Mouse (Mus musculus): ENCODE measurements around the gene Hmx2. TPM values are rescaled to one million over a fixed set of nuclear protein-coding genes. Genes with fewer than 3 reads are reported as not detected.

The Hmx2 gene
- polyA plus RNA-seq, 1 experiment from 2014 or later, result not detected

- ATAC-seq (ENCODE audit: insufficient number of reproducible peaks, insufficient read depth, low FRiP score, low TSS enrichment, low read depth), result peak; percentile 93
- WGBS, result under 1% methylated on average over 45 of the region's 51 CpGs
- peak within 1 kb of the TSS; percentile 90 for H3K27ac ChIP-seq
These were observed 11.6 kb downstream of the Hmx2 start, which contains the start of gene Bub3 for GRCm38 (mm10) chr7:131559986-131560696. TSS of gene Bub3 (plus strand) at chr7:131560222.

GRCm38 (mm10) chr7:131560697-131561042, 12.1 kb downstream of the Hmx2 start:
- peak; percentile 33 for ATAC-seq (ENCODE audit: insufficient number of reproducible peaks, insufficient read depth, low FRiP score, low TSS enrichment, low read depth)
- Histone ChIP-seq H3K9me3 (no peaks in the 10 kb centered on the region), H3K36me3 (peaks cover 30% of the 10 kb centered on the region), H3K4me1 (peaks cover 33% of the 10 kb centered on the region), H3K4me3 (peak overlapping the region; percentile 82), H3K27ac (peak overlapping the region; percentile 90), H3K4me2 (peak overlapping the region; percentile 74), H3K9ac (peak overlapping the region; percentile 87), H3K27me3 (peaks cover 39% of the 10 kb centered on the region)
- WGBS, result under 1% methylated on average over 14 of the region's 14 CpGs

More at GRCm38 (mm10) chr7:131559986-131560696, 11.6 kb downstream of the Hmx2 start, which contains the start of gene Bub3:
- Histone ChIP-seq H3K4me1 (peaks cover 39% of the 10 kb centered on the region), H3K36me3 (peaks cover 30% of the 10 kb centered on the region), H3K9ac (peak within 1 kb of the TSS; percentile 87), H3K4me2 (peak within 1 kb of the TSS; percentile 74), H3K4me3 (peak within 1 kb of the TSS; percentile 82), H3K9me3 (no peaks in the 10 kb centered on the region), H3K27me3 (peaks cover 45% of the 10 kb centered on the region)

GRCm38 (mm10) chr7:131575246-131575645, 26.7 kb downstream of the Hmx2 start:
- Histone ChIP-seq H3K9ac (no peak overlapping the region), H3K4me1 (no peaks in the 10 kb centered on the region), H3K9me3 (no peaks in the 10 kb centered on the region), H3K4me3 (no peak overlapping the region), H3K27ac (no peak overlapping the region), H3K27me3 (no peaks in the 10 kb centered on the region), H3K4me2 (no peak overlapping the region), H3K36me3 (peaks cover 31% of the 10 kb centered on the region)
- 73% methylated on average over 6 of the region's 6 CpGs for WGBS
- no peak for ATAC-seq (ENCODE audit: insufficient number of reproducible peaks, insufficient read depth, low FRiP score, low TSS enrichment, low read depth)

GRCm38 (mm10) chr7:131582178-131582577, 33.6 kb downstream of the Hmx2 start:
- WGBS, result 68% methylated on average over 9 of the region's 9 CpGs
- no peak for ATAC-seq (ENCODE audit: insufficient number of reproducible peaks, insufficient read depth, low FRiP score, low TSS enrichment, low read depth)
- Histone ChIP-seq H3K4me3 (no peak overlapping the region), H3K27me3 (peaks cover 18% of the 10 kb centered on the region; the same call in 1 of the 2 replicates), H3K36me3 (no peaks in the 10 kb centered on the region), H3K4me2 (no peak overlapping the region), H3K27ac (no peak overlapping the region), H3K9ac (no peak overlapping the region), H3K9me3 (no peaks in the 10 kb centered on the region), H3K4me1 (0 out of 2 replicates have a peak, but pooled peaks cover 3% of the 10 kb centered on the region)

- Histone ChIP-seq H3K27me3 (peaks cover 18% of the 10 kb centered on the region; the same call in 1 of the 2 replicates), H3K4me3 (no peak overlapping the region), H3K4me1 (0 out of 2 replicates have a peak, but pooled peaks cover 3% of the 10 kb centered on the region), H3K36me3 (no peaks in the 10 kb centered on the region), H3K4me2 (no peak overlapping the region), H3K27ac (no peak overlapping the region), H3K9me3 (no peaks in the 10 kb centered on the region), H3K9ac (no peak overlapping the region)
- ATAC-seq (ENCODE audit: insufficient number of reproducible peaks, insufficient read depth, low FRiP score, low TSS enrichment, low read depth), result no peak
- WGBS, result 51% methylated on average over 5 of the region's 5 CpGs
These were observed 37.0 kb downstream of the Hmx2 start for GRCm38 (mm10) chr7:131585551-131585950.

- no peaks in the 10 kb centered on the region for H3K9me3 ChIP-seq
- H3K4me1 ChIP-seq, result peaks cover 13% of the 10 kb centered on the region
- H3K4me3 ChIP-seq, result no peak overlapping the region
- H3K9ac ChIP-seq, result peak overlapping the region; percentile 54; the same call in 1 of the 2 replicates
- H3K36me3 ChIP-seq, result no peaks in the 10 kb centered on the region
- no peak for ATAC-seq (ENCODE audit: insufficient number of reproducible peaks, insufficient read depth, low FRiP score, low TSS enrichment, low read depth)
- H3K27ac ChIP-seq, result no peak overlapping the region
- peaks cover 27% of the 10 kb centered on the region for H3K27me3 ChIP-seq
- 12% methylated on average over 12 of the region's 12 CpGs for WGBS
- peak overlapping the region; percentile 36; the same call in 1 of the 2 replicates for H3K4me2 ChIP-seq
These were observed 49.4 kb downstream of the Hmx2 start for GRCm38 (mm10) chr7:131597779-131598482.

- Histone ChIP-seq H3K9me3 (no peaks in the 10 kb centered on the region), H3K4me3 (no peak overlapping the region), H3K4me1 (peaks cover 13% of the 10 kb centered on the region), H3K4me2 (peak overlapping the region; percentile 36; the same call in 1 of the 2 replicates), H3K27me3 (peaks cover 27% of the 10 kb centered on the region), H3K27ac (no peak overlapping the region), H3K36me3 (no peaks in the 10 kb centered on the region), H3K9ac (peak overlapping the region; percentile 54; the same call in 1 of the 2 replicates)
- no peak for ATAC-seq (ENCODE audit: insufficient number of reproducible peaks, insufficient read depth, low FRiP score, low TSS enrichment, low read depth)
- 11% methylated on average over 5 of the region's 5 CpGs for WGBS
These were observed 49.9 kb downstream of the Hmx2 start for GRCm38 (mm10) chr7:131598483-131598824.

GRCm38 (mm10) chr7:131602106-131602505, 53.5 kb downstream of the Hmx2 start:
- H3K27me3 ChIP-seq, result peaks cover 27% of the 10 kb centered on the region
- H3K9ac ChIP-seq, result no peak overlapping the region
- no peaks in the 10 kb centered on the region for H3K9me3 ChIP-seq
- H3K4me3 ChIP-seq, result no peak overlapping the region
- no peaks in the 10 kb centered on the region for H3K36me3 ChIP-seq
- ATAC-seq (ENCODE audit: insufficient number of reproducible peaks, insufficient read depth, low FRiP score, low TSS enrichment, low read depth), result no peak
- H3K4me1 ChIP-seq, result peaks cover 13% of the 10 kb centered on the region
- 64% methylated on average over 7 of the region's 7 CpGs for WGBS
- no peak overlapping the region for H3K4me2 ChIP-seq
- H3K27ac ChIP-seq, result no peak overlapping the region

- H3K27ac ChIP-seq, result no peak overlapping the region
- no peak overlapping the region for H3K9ac ChIP-seq
- no peaks in the 10 kb centered on the region for H3K36me3 ChIP-seq
- H3K9me3 ChIP-seq, result no peaks in the 10 kb centered on the region
- H3K27me3 ChIP-seq, result peaks cover 19% of the 10 kb centered on the region
- WGBS, result 7% methylated on average over 10 of the region's 11 CpGs
- ATAC-seq (ENCODE audit: insufficient number of reproducible peaks, insufficient read depth, low FRiP score, low TSS enrichment, low read depth), result no peak
- H3K4me1 ChIP-seq, result peaks cover 8% of the 10 kb centered on the region
- peak overlapping the region; percentile 22; the same call in 1 of the 2 replicates for H3K4me2 ChIP-seq
- H3K4me3 ChIP-seq, result no peak overlapping the region
These were observed 54.6 kb downstream of the Hmx2 start for GRCm38 (mm10) chr7:131603186-131603585.

GRCm38 (mm10) chr7:131604946-131605345, 56.4 kb downstream of the Hmx2 start:
- no peak overlapping the region for H3K4me2 ChIP-seq
- no peak overlapping the region for H3K4me3 ChIP-seq
- ATAC-seq (ENCODE audit: insufficient number of reproducible peaks, insufficient read depth, low FRiP score, low TSS enrichment, low read depth), result no peak
- H3K9ac ChIP-seq, result no peak overlapping the region
- H3K36me3 ChIP-seq, result no peaks in the 10 kb centered on the region
- peaks cover 4% of the 10 kb centered on the region; the same call in 1 of the 2 replicates for H3K4me1 ChIP-seq
- H3K27me3 ChIP-seq, result peaks cover 6% of the 10 kb centered on the region
- no peaks in the 10 kb centered on the region for H3K9me3 ChIP-seq
- H3K27ac ChIP-seq, result no peak overlapping the region
- WGBS, result 88% methylated on average over 10 of the region's 10 CpGs

- Histone ChIP-seq H3K27me3 (peaks cover 6% of the 10 kb centered on the region; the same call in 1 of the 2 replicates), H3K4me2 (no peak overlapping the region), H3K4me1 (peaks cover 4% of the 10 kb centered on the region; the same call in 1 of the 2 replicates), H3K27ac (no peak overlapping the region), H3K9ac (no peak overlapping the region), H3K9me3 (no peaks in the 10 kb centered on the region), H3K4me3 (no peak overlapping the region), H3K36me3 (no peaks in the 10 kb centered on the region)
- no peak for ATAC-seq (ENCODE audit: insufficient number of reproducible peaks, insufficient read depth, low FRiP score, low TSS enrichment, low read depth)
- WGBS, result 76% methylated on average over 4 of the region's 4 CpGs
These were observed 56.9 kb downstream of the Hmx2 start for GRCm38 (mm10) chr7:131605481-131605880.
